Mouse (Mus musculus) kidney, adult 10 weeks (tissue): ENCODE measurements around the gene Olfr527. TPM values are rescaled to one million over a fixed set of nuclear protein-coding genes. Genes with fewer than 3 reads are reported as not detected.

Experiments used
- polyA plus RNA-seq: library from polyadenylated mRNA; stranded (reverse); fragments of 350-450 nt; fragmentation: Illumina TruSeq; extraction: RNeasy Lipid Tissue Mini Kit (QIAGEN cat#74804); gene quantifications from one replicate; pipeline ENCODE4 v1.2.3, GENCODE M21; 2014; ENCODE audit warnings: low read depth, low replicate concordance

Olfr527 gene
- polyA plus RNA-seq: not detected

GRCm38 (mm10) chr7:140333717-140334116 is at the start of gene Olfr527:
Gene Olfr527 (plus strand): TSS chr7:140334017.

GRCm38 (mm10) chr7:140320558-140320957 is 13.3 kb upstream of the Olfr527 start, which contains the start of gene Olfr525:
Gene Olfr525 (plus strand): TSS chr7:140320858.

GRCm38 (mm10) chr7:140361571-140361970 is 27.8 kb downstream of the Olfr527 start, which contains the start of gene Olfr60:
Gene Olfr60 (minus strand): TSS chr7:140361671.

GRCm38 (mm10) chr7:140376231-140376630 is 42.4 kb downstream of the Olfr527 start, which contains the start of gene Olfr530:
Gene Olfr530 (minus strand): TSS chr7:140376331.

Other genes starting within 250 kb of the Olfr527 start
- gene Prap1, start 240.6 kb upstream of the Olfr527 start, polyA plus RNA-seq: not detected
- 53.2 TPM for gene Fuom, start 231.6 kb upstream of the Olfr527 start, polyA plus RNA-seq
- 2.5 TPM for gene Paox, start 218.2 kb upstream of the Olfr527 start, polyA plus RNA-seq
- gene Echs1, start 217.5 kb upstream of the Olfr527 start, polyA plus RNA-seq: 157 TPM
- 7.6 TPM for gene Mtg1, start 196.5 kb upstream of the Olfr527 start, polyA plus RNA-seq
- gene Sprn, start 179.1 kb upstream of the Olfr527 start, polyA plus RNA-seq: not detected
- gene Olfr522, start 169.3 kb upstream of the Olfr527 start, polyA plus RNA-seq: not detected
- not detected for gene Olfr523, start 160.8 kb upstream of the Olfr527 start, polyA plus RNA-seq
- not detected for gene Olfr524, start 128.1 kb upstream of the Olfr527 start, polyA plus RNA-seq
- not detected for gene Cd163l1, start 115.8 kb upstream of the Olfr527 start, polyA plus RNA-seq
- not detected for gene 5830411N06Rik, start 86.7 kb upstream of the Olfr527 start, polyA plus RNA-seq
- gene Olfr525, start 13.2 kb upstream of the Olfr527 start, polyA plus RNA-seq: not detected
- not detected for gene Olfr60, start 27.7 kb downstream of the Olfr527 start, polyA plus RNA-seq
- gene Olfr530, start 42.3 kb downstream of the Olfr527 start, polyA plus RNA-seq: not detected
- not detected for gene Olfr531, start 68.9 kb downstream of the Olfr527 start, polyA plus RNA-seq
- not detected for gene Olfr532, start 87.6 kb downstream of the Olfr527 start, polyA plus RNA-seq
- gene Olfr533, start 129.4 kb downstream of the Olfr527 start, polyA plus RNA-seq: not detected
- gene Olfr535, start 150.2 kb downstream of the Olfr527 start, polyA plus RNA-seq: not detected
- gene Olfr536, start 173.4 kb downstream of the Olfr527 start, polyA plus RNA-seq: not detected
- gene Olfr538, start 233.9 kb downstream of the Olfr527 start, polyA plus RNA-seq: not detected